Mouse (Mus musculus) brain, embryonic 14.5 days (tissue): ENCODE measurements at regions not wholly inside any gene's neighbourhood (a gene's known extent, or its start where the extent isn't known, plus 50 kb on each side); places are given as distances from the start of the nearest gene placed in this dataset.

ENCODE experiments used
- CTCF ChIP-seq: fragments of 200-500 bp; IDR thresholded peaks from 2 replicates; pipeline ENCODE4 v1.5.1; 2012; ENCODE audit warnings: inconsistent platforms, mild to moderate bottlenecking, moderate library complexity, borderline replicate concordance; ENCODE audit not compliant: insufficient read depth, insufficient read length; ENCODE audit errors: extremely low read depth
- POLR2A ChIP-seq: fragments of 200-500 bp; IDR thresholded peaks from 2 replicates; pipeline ENCODE4 v1.6.1; 2012; ENCODE audit warnings: mild to moderate bottlenecking, inconsistent platforms, borderline replicate concordance; ENCODE audit not compliant: poor library complexity, insufficient read depth, insufficient read length, severe bottlenecking; ENCODE audit errors: extremely low read depth

GRCm38 (mm10) chr5:132826009-132826408 is 282.9 kb upstream of the Auts2 start:
- TF ChIP-seq CTCF = no peak
- TF ChIP-seq POLR2A = no peak
